Mouse (Mus musculus): ENCODE data around the gene Maml3. TPM values are rescaled to one million over a fixed set of nuclear protein-coding genes. Genes with fewer than 3 reads are reported as not detected.
A peak's percentile ranks its signal among the peaks of the same experiment; 100 is the strongest.

Maml3 gene
- polyA plus RNA-seq, 1 experiment from 2014 or later = 5.6 TPM

- no peaks in the 10 kb centered on the region for H3K36me3 ChIP-seq
- 79% methylated on average over 11 of the region's 11 CpGs for WGBS
Measured at GRCm38 (mm10) chr3:51661880-51662550, 442.9 kb downstream of the Maml3 start.

GRCm38 (mm10) chr3:51661376-51661775 lies 443.5 kb downstream of the Maml3 start:
- no peak overlapping the region for H3K27ac ChIP-seq
- no peak for DNase-seq (ENCODE audit: low spot score)
- WGBS = 79% methylated on average over 5 of the region's 5 CpGs
- H3K9me3 ChIP-seq = no peaks in the 10 kb centered on the region
- no peaks in the 10 kb centered on the region for H3K36me3 ChIP-seq
- H3K27me3 ChIP-seq (ENCODE audit: insufficient read depth, poor library complexity, severe bottlenecking) = no peaks in the 10 kb centered on the region
- H3K4me3 ChIP-seq = no peak overlapping the region
- peaks cover 10% of the 10 kb centered on the region; the same call in 1 of the 2 replicates for H3K4me1 ChIP-seq (replicated peaks)

More at GRCm38 (mm10) chr3:51661880-51662550, 442.9 kb downstream of the Maml3 start:
- DNase-seq (ENCODE audit: low spot score) = no peak
- H3K9me3 ChIP-seq = no peaks in the 10 kb centered on the region
- no peak overlapping the region for H3K27ac ChIP-seq
- no peak overlapping the region for H3K4me3 ChIP-seq
- H3K4me1 ChIP-seq (replicated peaks) = peaks cover 10% of the 10 kb centered on the region; the same call in 1 of the 2 replicates
- H3K27me3 ChIP-seq (ENCODE audit: insufficient read depth, poor library complexity, severe bottlenecking) = no peaks in the 10 kb centered on the region

- no peak overlapping the region for H3K4me3 ChIP-seq
- no peak for DNase-seq (ENCODE audit: low spot score)
- no peaks in the 10 kb centered on the region for H3K36me3 ChIP-seq
- H3K9me3 ChIP-seq = no peaks in the 10 kb centered on the region
- H3K4me1 ChIP-seq (replicated peaks) = peaks cover 10% of the 10 kb centered on the region; the same call in 1 of the 2 replicates
- 87% methylated on average over 3 of the region's 3 CpGs for WGBS
- H3K27ac ChIP-seq = no peak overlapping the region
- H3K27me3 ChIP-seq (ENCODE audit: insufficient read depth, poor library complexity, severe bottlenecking) = no peaks in the 10 kb centered on the region
Measured at GRCm38 (mm10) chr3:51660821-51661276, 444.0 kb downstream of the Maml3 start.

- WGBS = 73% methylated on average over 4 of the region's 4 CpGs
- Histone ChIP-seq H3K9me3 (no peaks in the 10 kb centered on the region), H3K27ac (no peak within 1 kb of the TSS), H3K36me3 (no peaks in the 10 kb centered on the region), H3K4me3 (no peak within 1 kb of the TSS), H3K4me1 (replicated peaks) (peaks cover 10% of the 10 kb centered on the region; the same call in 1 of the 2 replicates), H3K27me3 (ENCODE audit: insufficient read depth, poor library complexity, severe bottlenecking) (no peaks in the 10 kb centered on the region)
- no peak for DNase-seq (ENCODE audit: low spot score)
Measured at GRCm38 (mm10) chr3:51660060-51660459, 444.8 kb downstream of the Maml3 start, which contains the start of gene Mgst2. Mgst2 (plus strand) TSS chr3:51660360.

- no peaks in the 10 kb centered on the region for H3K36me3 ChIP-seq
- no peaks in the 10 kb centered on the region for H3K9me3 ChIP-seq
- no peak for DNase-seq (ENCODE audit: low spot score)
- WGBS = 91% methylated on average over 5 of the region's 5 CpGs
- no peak overlapping the region for H3K4me3 ChIP-seq
- H3K4me1 ChIP-seq (replicated peaks) = peaks cover 10% of the 10 kb centered on the region; the same call in 1 of the 2 replicates
- no peaks in the 10 kb centered on the region for H3K27me3 ChIP-seq (ENCODE audit: insufficient read depth, poor library complexity, severe bottlenecking)
- no peak overlapping the region for H3K27ac ChIP-seq
Measured at GRCm38 (mm10) chr3:51659415-51659814, 445.5 kb downstream of the Maml3 start.

GRCm38 (mm10) chr3:51654303-51655055 lies 450.4 kb downstream of the Maml3 start:
- Histone ChIP-seq H3K27ac (no peak overlapping the region), H3K36me3 (no peaks in the 10 kb centered on the region), H3K4me3 (no peak overlapping the region), H3K27me3 (ENCODE audit: insufficient read depth, poor library complexity, severe bottlenecking) (no peaks in the 10 kb centered on the region), H3K9me3 (no peaks in the 10 kb centered on the region), H3K4me1 (replicated peaks) (peaks cover 23% of the 10 kb centered on the region)
- DNase-seq (ENCODE audit: low spot score) = no peak
- 80% methylated on average over 6 of the region's 6 CpGs for WGBS

GRCm38 (mm10) chr3:51652701-51653100 lies 452.2 kb downstream of the Maml3 start:
- peak overlapping the region; percentile 80 for H3K27ac ChIP-seq
- 5% methylated on average over 9 of the region's 9 CpGs for WGBS
- no peaks in the 10 kb centered on the region for H3K36me3 ChIP-seq
- no peaks in the 10 kb centered on the region for H3K27me3 ChIP-seq (ENCODE audit: insufficient read depth, poor library complexity, severe bottlenecking)
- H3K4me1 ChIP-seq (replicated peaks) = peaks cover 29% of the 10 kb centered on the region
- peak overlapping the region; percentile 39 for H3K4me3 ChIP-seq
- peak; percentile 71 for DNase-seq (ENCODE audit: low spot score)
- no peaks in the 10 kb centered on the region for H3K9me3 ChIP-seq

- H3K4me3 ChIP-seq = peak overlapping the region; percentile 39
- 2% methylated on average over 9 of the region's 9 CpGs for WGBS
- H3K36me3 ChIP-seq = no peaks in the 10 kb centered on the region
- H3K27me3 ChIP-seq (ENCODE audit: insufficient read depth, poor library complexity, severe bottlenecking) = no peaks in the 10 kb centered on the region
- H3K4me1 ChIP-seq (replicated peaks) = peaks cover 29% of the 10 kb centered on the region
- DNase-seq (ENCODE audit: low spot score) = peak; percentile 74
- no peaks in the 10 kb centered on the region for H3K9me3 ChIP-seq
- H3K27ac ChIP-seq = peak overlapping the region; percentile 80
Measured at GRCm38 (mm10) chr3:51652292-51652691, 452.6 kb downstream of the Maml3 start.

- Histone ChIP-seq H3K4me3 (no peak overlapping the region), H3K27ac (no peak overlapping the region), H3K36me3 (no peaks in the 10 kb centered on the region), H3K4me1 (replicated peaks) (peaks cover 29% of the 10 kb centered on the region), H3K27me3 (ENCODE audit: insufficient read depth, poor library complexity, severe bottlenecking) (no peaks in the 10 kb centered on the region), H3K9me3 (no peaks in the 10 kb centered on the region)
- DNase-seq (ENCODE audit: low spot score) = no peak
- 80% methylated on average over 2 of the region's 2 CpGs for WGBS
Measured at GRCm38 (mm10) chr3:51651149-51651548, 453.7 kb downstream of the Maml3 start.

GRCm38 (mm10) chr3:51649986-51650385 lies 454.9 kb downstream of the Maml3 start:
- Histone ChIP-seq H3K4me3 (no peak overlapping the region), H3K4me1 (replicated peaks) (peaks cover 29% of the 10 kb centered on the region), H3K27ac (no peak overlapping the region), H3K36me3 (no peaks in the 10 kb centered on the region), H3K27me3 (ENCODE audit: insufficient read depth, poor library complexity, severe bottlenecking) (no peaks in the 10 kb centered on the region), H3K9me3 (no peaks in the 10 kb centered on the region)
- DNase-seq (ENCODE audit: low spot score) = no peak
- 82% methylated on average over 8 of the region's 8 CpGs for WGBS

- no peaks in the 10 kb centered on the region for H3K9me3 ChIP-seq
- no peak for DNase-seq (ENCODE audit: low spot score)
- no peaks in the 10 kb centered on the region for H3K36me3 ChIP-seq
- no peak overlapping the region for H3K4me3 ChIP-seq
- H3K27me3 ChIP-seq (ENCODE audit: insufficient read depth, poor library complexity, severe bottlenecking) = no peaks in the 10 kb centered on the region
- WGBS = 85% methylated on average over 8 of the region's 8 CpGs
- no peak overlapping the region for H3K27ac ChIP-seq
- peaks cover 29% of the 10 kb centered on the region for H3K4me1 ChIP-seq (replicated peaks)
Measured at GRCm38 (mm10) chr3:51649426-51649825, 455.4 kb downstream of the Maml3 start.

GRCm38 (mm10) chr3:51648037-51648664 lies 456.7 kb downstream of the Maml3 start:
- peaks cover 29% of the 10 kb centered on the region for H3K4me1 ChIP-seq (replicated peaks)
- H3K27ac ChIP-seq = 0 out of 2 replicates have a peak overlapping the region, but pooled peaks have one; percentile 19
- WGBS = 41% methylated on average over 15 of the region's 15 CpGs
- H3K9me3 ChIP-seq = no peaks in the 10 kb centered on the region
- H3K4me3 ChIP-seq = no peak overlapping the region
- H3K27me3 ChIP-seq (ENCODE audit: insufficient read depth, poor library complexity, severe bottlenecking) = no peaks in the 10 kb centered on the region
- H3K36me3 ChIP-seq = no peaks in the 10 kb centered on the region
- DNase-seq (ENCODE audit: low spot score) = peak; percentile 80

All from hindbrain, embryonic 10.5 days (tissue).